Mouse (Mus musculus) ES-CJ7 (cell line): ENCODE measurements at regions not wholly inside any gene's neighbourhood (a gene's known extent, or its start where the extent isn't known, plus 50 kb on each side); places are given as distances from the start of the nearest gene placed in this dataset.

Source experiments
- DNase-seq: peaks from one replicate; pipeline ENCODE4 v3.0.0; 2011; ENCODE audit warnings: low read depth, low spot score

DNA sequence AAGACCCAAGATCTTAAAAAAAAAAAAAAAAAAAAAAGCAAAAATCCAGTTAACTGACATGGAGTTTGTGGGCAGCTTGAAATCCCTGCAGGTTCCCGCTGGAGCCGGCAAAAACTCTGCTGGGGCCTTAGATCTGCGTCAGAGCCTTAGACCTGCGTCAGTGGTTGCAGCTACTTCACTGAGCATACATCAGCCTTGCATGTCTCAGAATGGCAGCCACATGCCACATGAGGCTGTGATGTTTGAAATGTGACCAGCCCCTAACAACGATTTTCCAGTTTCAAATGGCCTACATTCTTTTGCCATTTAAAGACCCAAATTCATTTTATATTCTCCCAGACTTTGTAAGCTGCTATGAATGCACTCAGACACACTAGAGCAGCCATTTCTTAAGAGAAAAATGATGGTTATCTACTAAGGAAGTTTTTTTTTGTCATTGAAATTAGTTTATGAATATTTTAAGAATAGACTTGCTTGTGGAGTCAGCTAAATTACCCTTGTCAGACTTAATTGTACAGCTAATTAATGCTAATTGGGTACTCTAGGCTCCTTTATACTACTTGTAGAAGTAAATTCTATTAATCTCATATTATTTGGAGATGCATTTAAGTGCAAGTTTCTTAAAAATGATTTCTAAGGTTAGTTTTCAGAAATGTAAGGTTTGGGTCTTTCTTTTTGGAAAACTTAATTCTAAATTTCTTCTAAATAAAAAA, 70.8 kb downstream of the Toporsl start:
- no peak for DNase-seq

DNA sequence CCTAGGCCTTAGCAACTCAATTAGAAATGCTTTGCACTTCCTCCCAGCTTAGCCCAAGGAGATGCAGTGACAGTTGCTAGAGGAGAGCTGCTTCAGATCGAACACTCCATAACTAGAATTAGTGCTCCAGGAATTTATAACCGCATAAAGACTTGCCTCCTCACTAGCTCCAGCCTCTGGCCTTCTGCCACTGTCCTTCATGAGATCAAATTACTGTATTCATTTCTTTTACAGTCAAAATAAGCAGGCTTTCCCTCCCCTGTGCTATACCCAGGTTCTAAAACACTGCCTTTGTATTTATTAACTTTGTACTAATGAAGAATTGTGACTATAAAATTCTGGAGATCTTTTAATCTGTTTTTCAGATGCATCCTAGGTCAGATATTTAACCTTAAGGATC, 104.8 kb upstream of the Olfr275 start:
- DNase-seq: no peak

DNA sequence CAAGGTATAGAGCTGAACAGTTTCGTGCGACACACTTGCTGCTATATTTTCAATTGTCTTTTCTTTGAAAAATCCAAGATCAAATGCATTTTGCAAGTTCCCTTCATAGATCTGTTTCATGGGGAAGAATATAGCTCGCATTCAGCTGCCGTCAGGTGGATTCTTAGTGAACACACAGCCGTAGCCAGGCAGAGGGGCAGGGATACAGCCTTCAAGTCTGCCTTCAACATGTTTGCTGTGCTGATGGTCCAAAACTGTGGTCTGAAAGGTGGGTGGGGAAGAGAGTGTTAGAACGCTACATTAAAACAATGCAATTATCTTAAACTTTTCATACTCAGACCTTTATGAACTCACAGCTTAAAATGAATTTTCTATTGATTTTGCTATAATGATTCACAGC, 88.2 kb upstream of the Olfr275 start:
- no peak for DNase-seq

GRCm38 (mm10) chr4:52726625-52727297, 87.6 kb upstream of the Olfr275 start:
- DNase-seq: peak; percentile 56

DNA sequence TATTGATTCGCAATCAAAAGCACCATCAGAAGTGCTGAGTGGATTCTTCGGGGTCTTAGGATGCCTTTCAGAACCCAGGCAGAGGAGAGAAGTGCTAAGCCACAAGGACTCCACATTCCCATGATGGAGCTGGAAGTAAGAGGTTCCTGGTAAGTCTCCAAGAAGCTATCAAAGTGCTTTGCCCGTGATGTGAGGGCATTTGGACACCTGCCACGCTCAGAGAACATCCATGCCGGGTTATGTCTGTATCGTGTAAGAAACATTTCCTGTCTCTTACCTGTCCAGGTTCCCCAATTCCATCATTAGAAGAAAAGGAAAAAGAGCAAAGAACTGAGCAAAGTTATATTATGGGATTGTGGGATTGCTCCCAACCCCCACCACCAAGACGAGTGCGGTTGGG, 81.3 kb upstream of the Olfr275 start:
- DNase-seq: no peak

- DNase-seq: no peak
Observed at GRCm38 (mm10) chr4:52739543-52740474, 74.6 kb upstream of the Olfr275 start.

DNA sequence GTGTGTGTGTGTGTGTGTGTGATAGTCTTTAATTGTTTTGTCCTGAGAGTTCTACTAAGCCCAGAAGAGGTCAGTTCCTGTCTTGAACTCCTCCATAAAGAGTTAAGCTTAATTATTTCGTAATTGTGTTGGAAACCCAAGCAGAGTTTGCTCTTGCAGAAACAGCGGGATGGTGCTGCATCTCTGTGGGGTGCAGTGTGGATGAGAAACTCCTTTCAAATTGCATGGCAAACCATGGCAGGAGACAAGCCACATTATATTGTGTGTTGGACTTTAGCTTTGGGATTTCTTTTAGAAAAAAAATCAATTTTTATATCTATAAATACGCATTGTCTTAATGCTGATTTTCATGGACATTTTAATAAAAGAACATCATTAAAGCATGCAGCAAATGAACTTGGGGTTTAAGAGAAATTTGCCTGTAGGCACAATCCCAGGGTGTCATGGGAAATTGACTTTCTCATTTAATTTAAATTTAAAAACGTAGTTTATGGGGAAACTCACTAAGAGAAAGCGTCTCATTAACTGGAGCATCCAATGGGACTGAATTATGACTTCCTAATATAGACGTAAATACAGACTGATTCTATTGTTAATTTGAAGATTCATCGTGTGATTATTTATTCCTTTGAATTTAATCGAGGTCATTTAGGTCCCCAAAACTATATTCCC, 61.4 kb upstream of the Olfr275 start:
- no peak for DNase-seq
